Mouse (Mus musculus) gastrocnemius, postnatal 4 days (tissue): ENCODE measurements at regions not wholly inside any gene's neighbourhood (a gene's known extent, or its start where the extent isn't known, plus 50 kb on each side); places are given as distances from the start of the nearest gene placed in this dataset.
"Not testable (repeated sequence)": the region's sequence is repeated elsewhere in the genome, so short reads cannot be mapped to it uniquely, and the experiment has no call there.

Experiments
- DNase-seq, 2 experiments: peaks; one replicate each; pipeline ENCODE4 v3.0.0; 2021 to 2022; ENCODE audit warnings: low spot score in 2 of 2, mixed read lengths in 2 of 2

DNA sequence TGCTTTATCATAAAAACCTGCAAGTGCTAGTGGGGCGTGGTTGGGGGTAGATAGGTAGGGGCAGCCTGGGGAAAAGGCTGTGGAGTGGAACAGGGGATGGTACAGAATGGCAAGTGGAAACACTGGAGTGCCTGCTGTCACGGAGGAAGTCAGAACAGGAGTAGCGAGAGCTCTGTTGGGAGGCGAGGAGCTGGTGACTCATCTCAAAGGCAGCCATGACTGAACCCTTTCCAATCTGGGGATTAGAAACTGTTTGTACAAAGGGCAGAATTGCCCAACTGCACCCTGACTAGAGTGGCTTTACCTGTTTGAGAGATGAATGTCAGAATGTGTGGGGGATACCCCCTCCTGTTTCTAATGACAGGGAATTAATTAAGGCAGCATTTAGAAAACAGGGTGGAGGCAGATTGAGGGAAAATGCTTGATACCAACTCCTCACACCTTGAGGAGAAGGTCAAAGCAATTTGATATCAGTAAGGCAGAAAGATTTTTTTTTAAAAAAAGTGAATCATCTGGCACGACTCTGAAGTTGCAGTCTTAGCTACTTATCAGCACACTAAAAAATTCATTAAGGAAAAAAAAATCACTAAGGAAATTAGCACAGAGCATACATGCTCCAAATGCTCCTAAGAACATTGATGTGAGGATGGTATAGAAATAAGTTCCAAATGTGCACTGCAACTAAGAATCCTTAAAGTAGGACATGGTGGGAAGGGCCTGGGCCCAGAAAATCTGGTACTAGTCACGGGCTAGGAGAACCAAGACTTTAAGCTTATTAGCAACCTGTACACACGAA lies 54.7 kb upstream of the Usp25 start:
- no peak for DNase-seq

- DNase-seq: no peak
These were observed 56.0 kb upstream of the Usp25 start for GRCm38 (mm10) chr16:76957491-76957890.

GRCm38 (mm10) chr16:76957090-76957489 lies 56.4 kb upstream of the Usp25 start:
- DNase-seq: no peak

- no peak for DNase-seq
These were observed 62.5 kb upstream of the Usp25 start for GRCm38 (mm10) chr16:76950836-76951486.

GRCm38 (mm10) chr16:76947011-76947410 lies 66.5 kb upstream of the Usp25 start:
- no peak for DNase-seq

DNA sequence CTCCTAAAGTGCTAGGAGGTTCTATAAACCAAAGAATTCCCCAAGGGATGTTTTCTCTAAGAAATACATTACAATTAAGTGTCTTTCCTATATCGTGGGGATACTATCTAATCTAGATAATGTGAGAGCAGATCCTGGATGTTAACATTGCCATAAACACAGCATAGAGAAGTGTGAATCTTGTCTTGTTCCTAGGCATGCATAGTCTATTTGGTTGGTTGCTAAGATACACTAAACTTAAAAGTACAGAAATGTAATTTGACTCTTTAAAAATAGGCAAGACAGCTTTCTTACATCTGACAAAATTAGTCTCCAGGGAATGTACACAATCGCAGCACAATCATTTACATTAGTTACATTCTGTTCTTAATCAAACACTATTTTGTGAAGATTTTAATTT lies 75.4 kb upstream of the Usp25 start:
- DNase-seq: no peak

GRCm38 (mm10) chr16:76927901-76928300 lies 85.6 kb upstream of the Usp25 start:
- DNase-seq: no peak

DNA sequence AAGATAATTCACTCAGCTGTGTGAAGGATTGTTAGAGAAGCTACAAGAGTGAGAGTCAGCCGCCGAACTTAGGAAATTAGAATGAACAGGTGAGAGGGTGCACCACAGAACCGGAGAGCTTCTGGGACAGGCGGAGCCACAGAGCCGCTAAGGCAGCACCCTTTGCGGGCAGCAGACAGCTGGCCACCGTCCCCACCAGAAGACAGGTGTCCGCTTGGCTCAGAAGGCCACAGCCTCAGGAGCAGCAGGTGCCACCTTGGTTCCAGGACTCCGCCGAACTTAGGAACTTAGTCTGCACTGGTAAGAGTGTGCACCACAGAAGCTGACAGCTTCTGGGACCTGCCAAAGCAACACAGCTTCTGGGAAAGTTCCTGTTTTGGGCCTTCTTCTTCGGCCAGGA lies 93.4 kb upstream of the Usp25 start:
- DNase-seq: not testable (repeated sequence)

- no peak for DNase-seq
These were observed 94.9 kb upstream of the Usp25 start for GRCm38 (mm10) chr16:76918598-76918997.

DNA sequence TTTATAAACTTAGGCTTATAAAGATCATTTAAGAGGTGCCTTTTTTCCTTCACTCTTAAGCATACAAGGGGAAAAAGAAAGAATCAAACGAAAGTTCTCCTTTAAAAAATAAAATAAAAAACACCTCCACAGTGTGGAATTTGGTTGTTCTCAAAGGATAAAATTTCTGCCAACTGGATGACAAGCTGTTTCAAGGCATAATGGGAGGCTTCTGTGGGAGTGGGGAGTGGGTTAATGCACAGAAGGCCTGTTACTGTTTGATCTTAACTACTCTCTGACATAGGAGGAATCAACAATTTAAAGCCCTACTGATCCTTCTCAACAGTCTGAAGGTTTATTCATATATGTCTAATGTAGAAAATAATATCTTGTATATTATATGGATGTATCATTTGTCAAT lies 99.2 kb upstream of the Usp25 start:
- no peak for DNase-seq

DNA sequence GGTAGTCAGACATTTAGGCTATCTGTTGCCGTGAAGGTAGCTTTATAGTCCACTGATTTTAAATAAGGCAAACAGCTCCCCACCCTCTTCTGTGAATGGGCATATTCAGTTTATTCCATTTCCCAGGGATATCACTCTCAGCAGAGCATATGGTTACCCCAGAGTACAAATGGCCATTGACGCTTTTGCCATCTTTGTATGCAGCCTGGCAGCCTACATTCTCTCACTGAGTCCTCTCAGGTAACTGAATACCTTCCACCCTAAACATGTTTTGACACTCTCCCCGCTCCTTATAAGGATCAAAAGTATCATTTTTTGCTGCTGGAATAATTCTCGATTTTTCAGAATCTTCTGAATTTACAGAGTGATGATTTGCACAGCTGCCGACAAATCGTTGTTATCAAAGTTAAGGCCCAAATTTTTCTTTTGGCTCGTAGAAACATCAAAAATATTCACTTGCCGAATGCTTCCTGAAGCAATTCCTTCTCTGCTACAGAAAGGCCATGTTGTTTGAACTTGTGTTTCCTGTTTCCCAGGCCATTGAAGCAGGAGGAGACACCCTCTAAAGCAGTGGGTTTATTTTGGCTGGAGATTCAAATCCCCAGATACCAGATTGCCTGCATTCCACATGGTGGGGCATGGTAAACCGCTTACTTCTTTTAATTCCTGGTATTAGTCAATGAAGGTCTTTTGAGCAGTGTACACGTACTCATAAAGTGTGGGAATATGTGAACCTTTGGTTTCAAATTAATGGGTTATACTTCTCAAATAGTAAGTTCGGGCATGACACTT lies 108.1 kb upstream of the Usp25 start:
- DNase-seq: no peak

GRCm38 (mm10) chr16:76899083-76899482 lies 114.4 kb upstream of the Usp25 start:
- DNase-seq: no peak

DNA sequence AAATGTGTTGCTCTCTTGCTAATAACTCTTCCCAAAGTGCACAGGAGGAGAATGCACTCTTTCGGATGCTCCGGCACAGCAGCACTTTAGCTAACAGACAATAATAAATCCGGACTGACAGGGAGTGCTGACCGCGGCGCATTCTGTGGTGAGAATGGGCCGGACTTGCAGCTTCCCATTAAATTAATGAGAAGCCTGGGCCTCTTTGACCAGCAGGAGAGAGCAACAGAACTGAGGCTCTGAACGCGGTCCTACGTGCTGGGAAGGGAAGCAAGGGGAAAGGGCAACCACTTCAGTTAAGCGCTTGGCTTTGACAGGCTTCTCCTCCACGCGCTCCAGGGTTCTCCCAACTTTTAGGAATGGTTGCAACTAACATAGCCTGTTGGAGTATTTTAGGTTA lies 117.2 kb upstream of the Usp25 start:
- no peak for DNase-seq

GRCm38 (mm10) chr16:76895781-76896180 lies 117.7 kb upstream of the Usp25 start:
- no peak for DNase-seq

GRCm38 (mm10) chr16:76878576-76878975 lies 134.9 kb upstream of the Usp25 start:
- no peak for DNase-seq

- no peak for DNase-seq
These were observed 138.0 kb upstream of the Usp25 start for GRCm38 (mm10) chr16:76875397-76876018.

GRCm38 (mm10) chr16:76866465-76866802 lies 147.1 kb upstream of the Usp25 start:
- DNase-seq: no peak

GRCm38 (mm10) chr16:76865731-76866464 lies 147.6 kb upstream of the Usp25 start:
- DNase-seq: peak in 1 of 2 experiments; percentile 17

- DNase-seq: no peak
These were observed 149.1 kb upstream of the Usp25 start for GRCm38 (mm10) chr16:76864392-76864791.

GRCm38 (mm10) chr16:76855797-76856196 lies 157.7 kb upstream of the Usp25 start:
- no peak for DNase-seq

- DNase-seq: no peak
These were observed 162.1 kb upstream of the Usp25 start for GRCm38 (mm10) chr16:76851396-76851795.
